15 mouse cellular contexts compared by ENCODE assay signal in the genomic region with DNA sequence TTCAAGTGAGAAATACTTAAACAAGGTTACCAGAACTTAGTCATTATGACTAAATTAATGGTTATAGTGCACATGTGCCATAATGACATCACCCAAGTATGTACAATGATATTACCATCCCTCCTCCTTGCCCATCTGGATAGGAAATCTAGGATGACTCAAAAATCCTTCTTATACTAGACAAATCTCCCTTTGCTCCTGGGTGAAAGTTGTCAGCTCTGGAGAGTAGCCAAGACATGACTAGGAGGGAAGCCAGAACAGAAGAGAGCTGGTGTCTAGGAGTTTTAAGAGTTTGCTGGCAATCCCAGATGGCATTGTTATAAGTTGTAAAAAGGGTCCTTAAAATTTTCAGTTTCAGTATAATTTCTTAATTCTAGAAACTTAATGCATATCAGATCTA.
DNase-seq lines count a peak whose midpoint lies in the region; ATAC-seq lines count a peak whose summit lies in the region.
"Had no signal": no experiment of that assay in that cellular context is flagged by ENCODE, and none has a peak within 500 bp of the region (broad histone marks: within the 10 kb centered on the region; RNA-seq: fewer than 3 reads in every experiment).

No protein-coding gene starts in this region.

- H3K4me1 ChIP-seq in midbrain, embryonic 14.5 days (ENCODE audit: control insufficient read depth, insufficient read depth, low read length): no peaks in the 10 kb centered on the region
- H3K4me1 ChIP-seq: embryonic facial prominence, embryonic 12.5 days; limb, embryonic 13.5 days; midbrain, embryonic 13.5 days; neural tube, embryonic 15.5 days had no signal

- H3K4me2 ChIP-seq in midbrain, embryonic 14.5 days (ENCODE audit: low read length): no peak overlapping the region
- H3K4me2 ChIP-seq: embryonic facial prominence, embryonic 12.5 days; forebrain, embryonic 13.5 days; limb, embryonic 13.5 days; midbrain, embryonic 13.5 days; neural tube, embryonic 15.5 days had no signal

- H3K4me3 ChIP-seq in midbrain, embryonic 14.5 days (replicated peaks; ENCODE audit: low read depth, low read length): no peak overlapping the region
- H3K4me3 ChIP-seq: embryonic facial prominence, embryonic 12.5 days; forebrain, embryonic 13.5 days; limb, embryonic 13.5 days; midbrain, embryonic 13.5 days; neural tube, embryonic 15.5 days had no signal

- DNase-seq in cerebellum, adult 9-10 months: peak; percentile 46
- no peak for DNase-seq in cerebellum, postnatal 36 days
- DNase-seq in layer of hippocampus, adult 9-10 months (ENCODE audit: low spot score): peak; percentile 7
- DNase-seq in layer of hippocampus, adult 9-11 months: no peak
- peak; percentile 52 for DNase-seq in MN1 (ENCODE audit: low spot score)
- peak; percentile 43 to 60 for DNase-seq in cerebellum, postnatal 14 days
- no peak for DNase-seq in gastrocnemius, postnatal 36 days
- DNase-seq in midbrain, embryonic 14.5 days: no peak

- H3K27me3 ChIP-seq in midbrain, embryonic 14.5 days (ENCODE audit: control insufficient read depth, insufficient read depth, low read length): peaks cover 42% of the 10 kb centered on the region
- H3K27me3 ChIP-seq: embryonic facial prominence, embryonic 12.5 days; forebrain, embryonic 13.5 days; limb, embryonic 13.5 days; neural tube, embryonic 15.5 days had no signal

- H3K9ac ChIP-seq in midbrain, embryonic 14.5 days (replicated peaks; ENCODE audit: low read length): no peak overlapping the region
- H3K9ac ChIP-seq: embryonic facial prominence, embryonic 12.5 days; forebrain, embryonic 13.5 days; limb, embryonic 13.5 days; midbrain, embryonic 13.5 days; neural tube, embryonic 15.5 days had no signal

- no peaks in the 10 kb centered on the region for H3K9me3 ChIP-seq in midbrain, embryonic 14.5 days (ENCODE audit: control insufficient read depth, low read length)
- H3K9me3 ChIP-seq: embryonic facial prominence, embryonic 12.5 days; forebrain, embryonic 13.5 days; limb, embryonic 13.5 days; midbrain, embryonic 13.5 days; neural tube, embryonic 15.5 days had no signal

- no peaks in the 10 kb centered on the region for H3K36me3 ChIP-seq in midbrain, embryonic 14.5 days (ENCODE audit: control insufficient read depth, insufficient read depth, low read length)
- H3K36me3 ChIP-seq: embryonic facial prominence, embryonic 12.5 days; limb, embryonic 13.5 days; midbrain, embryonic 13.5 days; neural tube, embryonic 15.5 days had no signal

- intact Hi-C loops in gastrocnemius, postnatal 36 days (cut with DNase I): no loop called here

- no peak for ATAC-seq in midbrain, embryonic 14.5 days (ENCODE audit: low FRiP score, low TSS enrichment)
- ATAC-seq: forebrain, embryonic 13.5 days; hindbrain, embryonic 16.5 days; lung, postnatal 0 days; midbrain, embryonic 13.5 days had no signal

- H3K27ac ChIP-seq in midbrain, embryonic 14.5 days (replicated peaks; ENCODE audit: low read depth, low read length): no peak overlapping the region
- H3K27ac ChIP-seq: embryonic facial prominence, embryonic 12.5 days; forebrain, embryonic 13.5 days; limb, embryonic 13.5 days; midbrain, embryonic 13.5 days; neural tube, embryonic 15.5 days had no signal

Comparison
In these comparisons a context has a peak if more than half of its experiments do, and no peak if none do; other contexts are left out.
1. DNase-seq: peak in cerebellum, adult 9-10 months (single experiment), layer of hippocampus, adult 9-10 months (single experiment), MN1 (single experiment) and cerebellum, postnatal 14 days (2 of 2); none in cerebellum, postnatal 36 days (0 of 2), layer of hippocampus, adult 9-11 months (single experiment), gastrocnemius, postnatal 36 days (0 of 2) and midbrain, embryonic 14.5 days (single experiment).